Mouse (Mus musculus) lung, embryonic 16.5 days (tissue): Measurements from ENCODE around the gene Mpp6. TPM values are rescaled to one million over a fixed set of nuclear protein-coding genes. Genes with fewer than 3 reads are reported as not detected.
A peak's percentile ranks its signal among the peaks of the same experiment; 100 is the strongest.

Source experiments
- ATAC-seq: fragments of 200-750 bp; cut with Nextera tagmentation; 2 replicates; pipeline ENCODE4 v1.8.0; 2017; ENCODE audit warnings: low read depth, mild to moderate bottlenecking, moderate library complexity
- H3K27ac ChIP-seq: fragments of 300-500 bp; sonication (generic); 2 replicates; pipeline ENCODE4 v1.5.1; 2014; ENCODE audit warnings: mild to moderate bottlenecking, control low read depth, low read length
- H3K27me3 ChIP-seq: fragments of 300-500 bp; sonication (generic); 2 replicates; pipeline ENCODE4 v1.6.1; 2014; ENCODE audit warnings: low read depth, low read length, mixed read lengths; ENCODE audit not compliant: control insufficient read depth, insufficient read depth
- H3K36me3 ChIP-seq: fragments of 300-500 bp; sonication (generic); 2 replicates; pipeline ENCODE4 v1.6.1; 2014; ENCODE audit warnings: low read length; ENCODE audit not compliant: control insufficient read depth, insufficient read depth
- H3K4me1 ChIP-seq: fragments of 300-500 bp; sonication (generic); replicated peaks from 2 replicates; pipeline ENCODE4 v1.6.1; 2014; ENCODE audit warnings: low read length, mixed read lengths; ENCODE audit not compliant: control insufficient read depth, insufficient read depth
- H3K4me2 ChIP-seq: fragments of 300-500 bp; sonication (generic); 2 replicates; pipeline ENCODE4 v1.6.1; 2014; ENCODE audit warnings: low read depth, low read length, control low read depth
- H3K4me3 ChIP-seq: fragments of 300-500 bp; sonication (generic); 2 replicates; pipeline ENCODE4 v1.5.1; 2014; ENCODE audit warnings: mild to moderate bottlenecking, low read length, control low read depth
- H3K9ac ChIP-seq: fragments of 300-500 bp; sonication (generic); 2 replicates; pipeline ENCODE4 v1.6.1; 2014; ENCODE audit warnings: low read length, control low read depth
- H3K9me3 ChIP-seq: fragments of 300-500 bp; sonication (generic); 2 replicates; pipeline ENCODE4 v1.6.1; 2016; ENCODE audit warnings: low read length; ENCODE audit not compliant: control insufficient read depth
- WGBS: fragments of 180-500 bp; shearing (Covaris S2); extraction: QIAGEN DNeasy Blood & Tissue Kit; methylation state at CpG from one replicate; pipeline ENCODE4 v1.1.7; 2014; 5-methylcytosine and 5-hydroxymethylcytosine counted together
- polyA plus RNA-seq: library from polyadenylated mRNA; unstranded; fragments of >200 nt; fragmentation: Nextera tagmentation; extraction: Ambion mirVana; gene quantifications from 2 replicates; pipeline ENCODE4 v1.2.1, GENCODE M21; 2015

Mpp6 gene
- polyA plus RNA-seq, 1 experiment from 2014 or later = 52.7 TPM

GRCm38 (mm10) chr6:50091462-50092154 is 18.4 kb upstream of the Mpp6 start:
- Histone ChIP-seq H3K9ac (no peak overlapping the region), H3K4me3 (no peak overlapping the region), H3K36me3 (no peaks in the 10 kb centered on the region), H3K9me3 (no peaks in the 10 kb centered on the region), H3K27me3 (no peaks in the 10 kb centered on the region), H3K4me1 (peaks cover 4% of the 10 kb centered on the region; the same call in 1 of the 2 replicates), H3K4me2 (no peak overlapping the region), H3K27ac (no peak overlapping the region)
- WGBS = 67% methylated on average over 7 of the region's 7 CpGs
- no peak for ATAC-seq

GRCm38 (mm10) chr6:50109201-50109756 is 762 bp upstream of the Mpp6 start:
- no peak for ATAC-seq
- H3K27me3 ChIP-seq = 0 out of 2 replicates have a peak, but pooled peaks cover 2% of the 10 kb centered on the region
- peaks cover 6% of the 10 kb centered on the region for H3K4me1 ChIP-seq
- H3K36me3 ChIP-seq = no peaks in the 10 kb centered on the region
- no peaks in the 10 kb centered on the region for H3K9me3 ChIP-seq
- WGBS = 4% methylated on average over 15 of the region's 15 CpGs
- H3K9ac ChIP-seq = peak overlapping the region; percentile 90
- H3K4me3 ChIP-seq = peak overlapping the region; percentile 84
- H3K4me2 ChIP-seq = peak overlapping the region; percentile 70
- H3K27ac ChIP-seq = 0 out of 2 replicates have a peak overlapping the region, but pooled peaks have one; percentile 1

- ATAC-seq = peak; percentile 72
- Histone ChIP-seq H3K27me3 (0 out of 2 replicates have a peak, but pooled peaks cover 2% of the 10 kb centered on the region), H3K4me2 (peak overlapping the region; percentile 70), H3K27ac (peak overlapping the region; percentile 72), H3K4me1 (peaks cover 6% of the 10 kb centered on the region), H3K9ac (peak overlapping the region; percentile 90), H3K9me3 (no peaks in the 10 kb centered on the region), H3K4me3 (peak overlapping the region; percentile 84), H3K36me3 (no peaks in the 10 kb centered on the region)
- 1% methylated on average over 41 of the region's 72 CpGs for WGBS
Measured at GRCm38 (mm10) chr6:50110379-50110941, 419 bp downstream of the Mpp6 start.

- no peak for ATAC-seq
- Histone ChIP-seq H3K9ac (peak overlapping the region; percentile 90), H3K4me2 (peak overlapping the region; percentile 70), H3K4me1 (peaks cover 6% of the 10 kb centered on the region), H3K27me3 (0 out of 2 replicates have a peak, but pooled peaks cover 2% of the 10 kb centered on the region), H3K36me3 (no peaks in the 10 kb centered on the region), H3K9me3 (no peaks in the 10 kb centered on the region), H3K4me3 (peak overlapping the region; percentile 84), H3K27ac (peak overlapping the region; percentile 72; the same call in 1 of the 2 replicates)
- 6% methylated on average over 6 of the region's 6 CpGs for WGBS
Measured at GRCm38 (mm10) chr6:50111111-50111655, 1.1 kb downstream of the Mpp6 start.

- Histone ChIP-seq H3K4me2 (peak overlapping the region; percentile 32), H3K27ac (no peak overlapping the region), H3K4me1 (peaks cover 6% of the 10 kb centered on the region), H3K4me3 (no peak overlapping the region), H3K36me3 (no peaks in the 10 kb centered on the region), H3K9me3 (no peaks in the 10 kb centered on the region), H3K9ac (no peak overlapping the region), H3K27me3 (0 out of 2 replicates have a peak, but pooled peaks cover 2% of the 10 kb centered on the region)
- peak; percentile 79 for ATAC-seq
- WGBS = 1% methylated on average over 8 of the region's 8 CpGs
Measured at GRCm38 (mm10) chr6:50112775-50113174, 2.7 kb downstream of the Mpp6 start.

- no peak overlapping the region for H3K4me3 ChIP-seq
- no peaks in the 10 kb centered on the region for H3K9me3 ChIP-seq
- no peak overlapping the region for H3K27ac ChIP-seq
- H3K4me1 ChIP-seq = peaks cover 6% of the 10 kb centered on the region
- no peaks in the 10 kb centered on the region for H3K27me3 ChIP-seq
- no peak overlapping the region for H3K9ac ChIP-seq
- WGBS = 76% methylated on average over 6 of the region's 6 CpGs
- H3K4me2 ChIP-seq = no peak overlapping the region
- H3K36me3 ChIP-seq = no peaks in the 10 kb centered on the region
- ATAC-seq = no peak
Measured at GRCm38 (mm10) chr6:50114280-50114679, 4.2 kb downstream of the Mpp6 start.

GRCm38 (mm10) chr6:50120931-50121330 is 10.9 kb downstream of the Mpp6 start:
- Histone ChIP-seq H3K9me3 (no peaks in the 10 kb centered on the region), H3K9ac (no peak overlapping the region), H3K36me3 (no peaks in the 10 kb centered on the region), H3K4me1 (no peaks in the 10 kb centered on the region), H3K4me2 (no peak overlapping the region), H3K27ac (no peak overlapping the region), H3K27me3 (no peaks in the 10 kb centered on the region), H3K4me3 (no peak overlapping the region)
- WGBS = 83% methylated on average over 1 of the region's 1 CpGs
- ATAC-seq = no peak

- Histone ChIP-seq H3K9ac (no peak overlapping the region), H3K4me2 (no peak overlapping the region), H3K36me3 (peaks cover 2% of the 10 kb centered on the region), H3K4me3 (no peak overlapping the region), H3K27ac (no peak overlapping the region), H3K9me3 (peaks cover 3% of the 10 kb centered on the region; the same call in 1 of the 2 replicates), H3K4me1 (no peaks in the 10 kb centered on the region), H3K27me3 (no peaks in the 10 kb centered on the region)
- 91% methylated on average over 4 of the region's 4 CpGs for WGBS
- no peak for ATAC-seq
Measured at GRCm38 (mm10) chr6:50122835-50123234, 12.8 kb downstream of the Mpp6 start.

GRCm38 (mm10) chr6:50124197-50124596 is 14.2 kb downstream of the Mpp6 start:
- no peak overlapping the region for H3K27ac ChIP-seq
- 70% methylated on average over 2 of the region's 2 CpGs for WGBS

More at GRCm38 (mm10) chr6:50124197-50124596, 14.2 kb downstream of the Mpp6 start:
- no peaks in the 10 kb centered on the region for H3K27me3 ChIP-seq
- peaks cover 3% of the 10 kb centered on the region; the same call in 1 of the 2 replicates for H3K9me3 ChIP-seq
- no peak overlapping the region for H3K9ac ChIP-seq
- no peaks in the 10 kb centered on the region for H3K4me1 ChIP-seq
- no peak for ATAC-seq
- no peak overlapping the region for H3K4me2 ChIP-seq
- H3K4me3 ChIP-seq = no peak overlapping the region
- peaks cover 2% of the 10 kb centered on the region for H3K36me3 ChIP-seq
